Mouse (Mus musculus) E14TG2a.4 (cell line): ENCODE measurements around the gene Disc1.

Source experiments
- H3K27me3 ChIP-seq: 2 replicates; pipeline ENCODE4 v1.6.1; 2014; ENCODE audit warnings: low read length, control low read depth; ENCODE audit not compliant: insufficient read depth
- H3K36me3 ChIP-seq: 2 replicates; pipeline ENCODE4 v1.6.1; 2014; ENCODE audit warnings: low read length, control low read depth; ENCODE audit not compliant: insufficient read depth
- H3K4me1 ChIP-seq: replicated peaks from 2 replicates; pipeline ENCODE4 v1.6.1; 2014; ENCODE audit warnings: low read depth, low read length, control low read depth
- H3K4me3 ChIP-seq: replicated peaks from 2 replicates; pipeline ENCODE4 v1.5.1; 2014; ENCODE audit warnings: mild to moderate bottlenecking, low read length
- H3K9me3 ChIP-seq: 2 replicates; pipeline ENCODE4 v1.6.1; 2014; ENCODE audit warnings: low read length, control low read depth
- CTCF ChIP-seq: conservative IDR thresholded peaks from 2 replicates; pipeline ENCODE4 v1.5.1; 2014; ENCODE audit warnings: low read length
- NANOG ChIP-seq: IDR thresholded peaks from 2 replicates; pipeline ENCODE4 v1.6.1; 2014; ENCODE audit warnings: borderline replicate concordance, low read length, mixed read lengths
- POU5F1 ChIP-seq: IDR thresholded peaks from 2 replicates; pipeline ENCODE4 v1.6.1; 2014; ENCODE audit warnings: low read length, borderline replicate concordance

Disc1 gene

GRCm38 (mm10) chr8:125200273-125200863 is 146.4 kb downstream of the Disc1 start:
- Histone ChIP-seq H3K4me3 (no peak overlapping the region), H3K4me1 (no peaks in the 10 kb centered on the region), H3K27me3 (no peaks in the 10 kb centered on the region), H3K36me3 (no peaks in the 10 kb centered on the region), H3K9me3 (peaks cover 5% of the 10 kb centered on the region; the same call in 1 of the 2 replicates)
- no peak for TF ChIP-seq POU5F1

- Histone ChIP-seq H3K9me3 (peaks cover 5% of the 10 kb centered on the region; the same call in 1 of the 2 replicates), H3K4me1 (no peaks in the 10 kb centered on the region), H3K4me3 (no peak overlapping the region), H3K27me3 (no peaks in the 10 kb centered on the region), H3K36me3 (no peaks in the 10 kb centered on the region)
- TF ChIP-seq CTCF (no peak), NANOG (no peak), POU5F1 (no peak)
Observed at GRCm38 (mm10) chr8:125201650-125202049, 147.7 kb downstream of the Disc1 start.

GRCm38 (mm10) chr8:125203016-125203415 is 149.0 kb downstream of the Disc1 start:
- Histone ChIP-seq H3K4me3 (no peak overlapping the region), H3K36me3 (no peaks in the 10 kb centered on the region), H3K27me3 (no peaks in the 10 kb centered on the region), H3K4me1 (no peaks in the 10 kb centered on the region), H3K9me3 (peaks cover 5% of the 10 kb centered on the region; the same call in 1 of the 2 replicates)
- no peak for TF ChIP-seq CTCF
- TF ChIP-seq NANOG, result no peak
- TF ChIP-seq POU5F1, result no peak

- no peak for TF ChIP-seq POU5F1
- TF ChIP-seq NANOG, result no peak
- no peak for TF ChIP-seq CTCF
Observed at GRCm38 (mm10) chr8:125205556-125205955, 151.6 kb downstream of the Disc1 start.

GRCm38 (mm10) chr8:125206391-125206790 is 152.4 kb downstream of the Disc1 start:
- Histone ChIP-seq H3K27me3 (no peaks in the 10 kb centered on the region), H3K4me1 (no peaks in the 10 kb centered on the region), H3K36me3 (no peaks in the 10 kb centered on the region), H3K4me3 (no peak overlapping the region), H3K9me3 (no peaks in the 10 kb centered on the region)
- TF ChIP-seq POU5F1 (no peak), CTCF (no peak), NANOG (no peak)

More at GRCm38 (mm10) chr8:125205556-125205955, 151.6 kb downstream of the Disc1 start:
- Histone ChIP-seq H3K9me3 (no peaks in the 10 kb centered on the region), H3K4me3 (no peak overlapping the region), H3K36me3 (no peaks in the 10 kb centered on the region), H3K27me3 (no peaks in the 10 kb centered on the region), H3K4me1 (no peaks in the 10 kb centered on the region)

- Histone ChIP-seq H3K36me3 (no peaks in the 10 kb centered on the region), H3K27me3 (no peaks in the 10 kb centered on the region), H3K9me3 (peaks cover 5% of the 10 kb centered on the region; the same call in 1 of the 2 replicates), H3K4me1 (no peaks in the 10 kb centered on the region), H3K4me3 (no peak overlapping the region)
- no peak for TF ChIP-seq NANOG
- no peak for TF ChIP-seq CTCF
- no peak for TF ChIP-seq POU5F1
Observed at GRCm38 (mm10) chr8:125206962-125207361, 153.0 kb downstream of the Disc1 start.

GRCm38 (mm10) chr8:125212619-125213167 is 158.7 kb downstream of the Disc1 start:
- Histone ChIP-seq H3K36me3 (no peaks in the 10 kb centered on the region), H3K9me3 (peaks cover 9% of the 10 kb centered on the region; the same call in 1 of the 2 replicates), H3K4me1 (no peaks in the 10 kb centered on the region), H3K27me3 (no peaks in the 10 kb centered on the region), H3K4me3 (no peak overlapping the region)
- TF ChIP-seq CTCF, result no peak

GRCm38 (mm10) chr8:125217902-125218581 is 164.0 kb downstream of the Disc1 start:
- H3K4me3 ChIP-seq, result no peak overlapping the region
- peaks cover 2% of the 10 kb centered on the region; the same call in 1 of the 2 replicates for H3K4me1 ChIP-seq
- no peak for TF ChIP-seq NANOG
- no peak for TF ChIP-seq POU5F1
- TF ChIP-seq CTCF, result no peak
- H3K9me3 ChIP-seq, result no peaks in the 10 kb centered on the region
- H3K27me3 ChIP-seq, result no peaks in the 10 kb centered on the region
- H3K36me3 ChIP-seq, result no peaks in the 10 kb centered on the region
